ENCODE assay signal across 16 mouse cellular contexts in genomic region chr5:30734666-30735065, GRCm38 (mm10). TPM values are rescaled to one million over a fixed set of nuclear protein-coding genes. Genes with fewer than 3 reads are reported as not detected.
"Had no signal": no experiment of that assay in that cellular context is flagged by ENCODE, and none has a peak within 500 bp of the region (broad histone marks: within the 10 kb centered on the region; RNA-seq: fewer than 3 reads in every experiment).

No protein-coding gene starts in this region.

- DNase-seq: kidney, adult 2 months; kidney, postnatal 14 days; left cerebral cortex, postnatal 4 days; lung, embryonic 14.5 days; lung, postnatal 10 days; lung, postnatal 4 days; right cerebral cortex, postnatal 14 days; thymus, postnatal 36 days had no signal

- H3K27me3 ChIP-seq: neural tube, embryonic 13.5 days; stomach, embryonic 15.5 days had no signal

- H3K4me3 ChIP-seq: kidney, embryonic 15.5 days; liver, embryonic 12.5 days; neural tube, embryonic 13.5 days; stomach, embryonic 15.5 days had no signal

- H3K36me3 ChIP-seq: kidney, embryonic 15.5 days; liver, embryonic 12.5 days; stomach, embryonic 15.5 days had no signal

- ATAC-seq: intestine, embryonic 16.5 days; liver, embryonic 12.5 days; midbrain, embryonic 16.5 days had no signal

- H3K9me3 ChIP-seq: kidney, embryonic 15.5 days; liver, embryonic 12.5 days; neural tube, embryonic 13.5 days; stomach, embryonic 15.5 days had no signal

- H3K4me1 ChIP-seq: liver, embryonic 12.5 days had no signal

- H3K27ac ChIP-seq: kidney, embryonic 15.5 days; liver, embryonic 12.5 days; neural tube, embryonic 13.5 days; stomach, embryonic 15.5 days had no signal

- H3K4me2 ChIP-seq: kidney, embryonic 15.5 days; liver, embryonic 12.5 days; lung, embryonic 14.5 days; midbrain, embryonic 11.5 days; neural tube, embryonic 13.5 days; stomach, embryonic 15.5 days had no signal

- H3K9ac ChIP-seq: kidney, embryonic 15.5 days; liver, embryonic 12.5 days; lung, embryonic 14.5 days; neural tube, embryonic 13.5 days; stomach, embryonic 15.5 days had no signal

RNA-seq across cellular contexts. Expression of gene Dpysl5, which starts 23.3 kb away (rescaled TPM):
- total RNA-seq: megakaryocyte, adult 5-6 weeks had no signal
